Mouse (Mus musculus): Measurements from ENCODE around the gene Kdm4b.

Kdm4b gene

DNA sequence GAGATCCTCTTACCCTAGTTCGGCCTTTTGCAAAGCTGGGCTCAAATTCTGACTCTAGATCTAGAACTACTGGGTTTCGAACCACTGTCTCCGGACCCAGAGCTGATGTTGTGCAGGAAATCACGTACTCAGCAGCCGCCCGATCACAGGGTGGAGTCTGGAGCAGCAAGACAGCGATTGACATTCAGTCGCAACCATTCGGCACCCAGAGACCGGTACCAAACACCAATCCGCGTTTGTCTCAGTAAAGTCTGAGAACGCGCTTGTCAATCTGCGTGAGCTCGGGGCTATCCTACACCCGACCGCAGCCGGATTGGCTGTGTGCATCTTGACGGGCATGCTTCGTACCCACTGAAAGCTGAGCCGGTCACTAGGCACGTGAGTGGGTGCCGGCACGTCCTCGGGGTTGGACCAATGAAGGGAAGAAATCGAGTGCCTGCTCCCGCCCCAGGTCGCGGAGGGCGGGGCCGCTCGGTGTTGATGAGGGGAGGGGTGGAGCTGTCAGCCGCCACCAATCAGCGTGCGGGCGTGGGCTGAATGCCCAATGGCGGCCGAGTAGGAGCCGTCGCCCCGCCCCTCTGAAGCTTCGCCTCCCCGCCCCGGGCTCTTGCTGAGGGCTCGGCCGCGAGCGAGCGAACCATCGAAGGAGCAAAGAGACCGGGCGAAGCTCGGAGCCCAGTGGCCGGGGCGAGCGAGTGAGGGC is at the start of gene Kdm4b:
TSS of gene Kdm4b (plus strand) at position 613 of the 703 bp plus-strand sequence.
- ATAC-seq (ENCODE audit: low TSS enrichment) = peak; percentile 96

DNA sequence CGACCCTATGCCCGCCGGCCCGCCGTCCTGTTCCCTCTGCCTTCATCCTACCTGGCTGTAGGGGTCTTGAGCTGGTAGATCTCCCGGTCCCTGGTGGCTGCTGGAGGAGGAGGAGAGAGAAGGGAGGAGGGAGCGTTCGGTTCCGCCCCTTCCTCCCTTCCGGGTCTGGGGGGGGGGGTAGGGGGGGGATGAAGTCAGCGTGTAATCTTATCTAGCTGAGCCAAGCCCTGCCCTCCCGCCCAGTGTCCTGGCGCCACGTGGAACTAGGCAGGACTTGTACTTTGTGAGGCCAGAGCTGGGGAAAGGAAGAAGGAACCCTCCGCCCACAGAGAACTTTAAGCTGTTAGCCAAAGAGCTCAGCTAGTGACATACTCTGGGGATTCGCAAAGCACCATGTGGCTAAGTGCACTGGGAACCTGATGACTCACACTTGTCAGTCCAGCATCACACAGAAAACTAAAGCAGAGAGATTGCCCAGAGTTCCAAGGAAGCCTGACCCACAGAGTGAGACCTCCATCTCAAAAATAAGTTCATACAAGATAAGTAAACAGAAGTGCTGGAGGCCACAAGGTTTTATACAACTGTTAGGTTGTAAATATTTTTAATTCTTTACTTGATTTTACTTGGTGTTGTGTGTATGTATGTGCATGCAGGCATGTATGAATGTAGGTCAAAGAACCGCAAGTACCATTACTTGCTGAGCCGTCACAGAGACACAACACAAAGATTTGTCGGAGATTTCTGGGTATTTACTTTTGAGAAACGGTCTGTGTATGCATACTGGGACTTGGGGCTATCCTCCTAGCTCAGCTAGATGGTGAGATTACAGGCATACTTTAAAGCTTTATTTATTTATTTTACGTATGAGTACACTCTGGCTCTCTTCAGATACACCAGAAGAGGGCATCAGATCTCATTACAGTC is 49.0 kb upstream of the Kdm4b start, which contains the start of gene Ticam1:
TSS of gene Ticam1 (minus strand) at position 144 of the 924 bp plus-strand sequence.
- peak; percentile 77 for ATAC-seq (ENCODE audit: low TSS enrichment)

DNA sequence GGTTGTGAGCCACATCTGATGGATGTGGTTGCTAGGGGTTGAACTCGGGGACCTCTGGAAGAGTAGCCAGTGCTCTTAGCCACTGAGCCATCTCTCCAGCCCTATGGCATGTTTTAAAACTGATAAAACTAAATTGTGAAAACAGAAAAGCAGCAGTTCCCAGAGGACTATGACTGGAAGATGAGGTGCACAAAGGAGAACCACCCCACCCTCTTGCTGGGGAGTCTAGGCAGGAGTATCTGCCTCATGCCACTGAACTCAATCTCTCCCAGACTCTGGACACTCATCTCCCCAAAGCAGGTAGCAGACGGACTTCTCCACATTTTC is 48.3 kb upstream of the Kdm4b start:
- no peak for ATAC-seq (ENCODE audit: low TSS enrichment)

DNA sequence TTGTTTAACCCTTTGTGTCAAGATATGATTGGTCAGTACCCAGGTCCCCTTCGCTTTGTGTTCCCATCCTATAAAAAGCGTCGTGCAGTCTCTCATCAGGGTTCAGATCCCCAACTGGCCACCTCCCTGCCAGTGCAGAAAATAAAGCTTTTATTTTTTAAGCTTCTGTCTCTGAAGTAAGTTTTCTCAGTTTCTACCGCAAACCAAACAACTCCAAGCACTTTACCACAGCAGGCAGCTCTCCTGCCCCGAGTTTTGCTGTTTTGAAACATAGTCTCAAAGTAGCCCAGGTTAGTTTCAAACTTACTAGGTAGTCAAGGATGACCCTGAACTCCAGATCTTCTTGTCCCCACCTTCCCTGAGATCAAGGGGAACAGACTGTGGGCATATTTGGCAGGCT is 47.5 kb upstream of the Kdm4b start:
- ATAC-seq (ENCODE audit: low TSS enrichment) = no peak

DNA sequence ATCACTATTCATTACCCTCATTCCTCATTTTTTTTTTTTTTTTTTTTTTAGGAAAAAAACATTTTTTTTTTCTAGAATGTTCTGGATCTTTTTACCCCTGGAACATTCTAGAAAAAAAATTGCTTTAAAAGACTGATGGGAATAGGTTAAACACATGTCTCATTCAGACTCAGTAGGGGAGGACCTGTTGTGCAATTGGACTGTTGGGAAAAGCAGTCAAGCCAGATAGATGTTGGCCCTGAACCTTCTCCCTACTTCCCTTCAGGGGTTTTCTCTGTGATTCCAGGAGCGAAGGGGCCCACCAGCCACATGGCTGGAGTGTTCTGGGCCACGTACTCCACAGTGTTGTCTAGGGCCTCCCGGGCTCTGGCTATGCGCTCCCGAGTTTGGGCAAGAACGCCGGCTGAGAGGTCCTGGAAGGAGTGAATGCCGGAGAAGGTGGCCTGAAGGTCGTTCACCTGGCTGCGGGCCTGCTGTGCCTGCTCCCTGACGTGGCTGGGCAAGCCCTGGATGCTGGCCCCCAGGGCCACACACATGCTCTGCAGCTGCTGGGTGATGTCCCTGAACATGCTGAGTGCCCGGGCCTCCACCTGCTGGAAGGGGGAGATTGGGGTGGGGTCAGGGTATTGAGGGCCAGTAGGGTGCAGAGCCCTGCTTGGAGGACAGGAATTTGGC is 46.2 kb upstream of the Kdm4b start:
- ATAC-seq (ENCODE audit: low TSS enrichment) = no peak

DNA sequence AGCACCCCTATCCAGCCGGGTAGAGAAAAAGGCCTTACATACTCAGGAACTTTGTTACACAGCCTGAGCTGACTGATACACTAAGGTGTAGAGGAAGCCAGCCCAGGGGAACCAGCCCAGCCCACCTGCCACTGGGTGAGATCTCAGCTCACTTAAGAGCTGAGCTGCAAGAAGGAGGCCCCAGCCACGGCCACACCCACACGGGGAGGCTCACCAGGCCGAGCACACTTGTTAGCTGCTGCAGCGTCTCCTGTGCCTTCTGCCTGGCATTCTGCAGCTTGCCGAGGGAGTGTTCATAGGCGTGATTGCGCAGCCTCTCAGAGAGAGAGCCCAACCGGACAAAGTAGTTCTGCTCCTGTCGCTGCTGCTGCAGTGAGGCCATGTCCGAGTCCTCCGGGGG is 44.7 kb upstream of the Kdm4b start:
- no peak for ATAC-seq (ENCODE audit: low TSS enrichment)

DNA sequence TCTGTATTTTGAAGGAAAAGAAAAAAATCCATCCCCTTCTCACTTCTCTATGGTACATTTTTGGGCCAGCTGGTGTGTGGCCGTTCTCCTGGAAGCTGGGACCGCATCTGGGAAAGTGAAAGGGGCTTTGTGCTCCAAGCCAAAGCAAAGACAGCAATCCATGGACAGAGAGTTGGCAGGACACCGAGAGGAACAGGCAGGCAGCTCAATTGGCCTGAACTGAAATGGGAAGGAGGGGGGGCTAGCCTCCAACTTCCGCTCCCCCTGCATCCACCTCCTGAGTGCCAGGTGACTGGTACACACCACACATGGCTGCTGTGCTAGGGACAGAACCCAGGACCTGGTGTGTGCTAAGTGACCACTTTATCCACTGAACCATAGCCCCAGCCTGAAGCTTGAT is 43.1 kb upstream of the Kdm4b start:
- ATAC-seq (ENCODE audit: low TSS enrichment) = peak; percentile 38

DNA sequence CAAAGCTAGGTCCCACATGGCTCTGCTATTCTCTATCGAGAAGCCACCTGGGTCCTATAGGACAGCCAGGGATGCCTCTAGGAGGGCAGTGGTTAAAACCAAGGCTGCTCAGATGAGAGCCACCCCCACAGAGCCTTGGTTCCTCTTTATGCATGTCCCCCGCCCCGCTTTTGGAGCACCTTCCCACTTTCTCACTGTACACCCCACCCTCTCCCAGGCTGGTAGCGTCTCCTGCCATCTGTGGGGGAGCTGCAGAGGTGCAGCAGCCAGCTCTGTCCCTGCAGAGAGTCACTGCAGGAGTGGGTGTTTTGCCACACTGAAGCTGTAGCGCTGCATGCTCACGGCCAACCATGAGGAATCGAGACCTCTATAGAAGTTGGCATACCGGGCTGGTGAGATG is 42.5 kb upstream of the Kdm4b start:
- peak; percentile 86 for ATAC-seq (ENCODE audit: low TSS enrichment)

DNA sequence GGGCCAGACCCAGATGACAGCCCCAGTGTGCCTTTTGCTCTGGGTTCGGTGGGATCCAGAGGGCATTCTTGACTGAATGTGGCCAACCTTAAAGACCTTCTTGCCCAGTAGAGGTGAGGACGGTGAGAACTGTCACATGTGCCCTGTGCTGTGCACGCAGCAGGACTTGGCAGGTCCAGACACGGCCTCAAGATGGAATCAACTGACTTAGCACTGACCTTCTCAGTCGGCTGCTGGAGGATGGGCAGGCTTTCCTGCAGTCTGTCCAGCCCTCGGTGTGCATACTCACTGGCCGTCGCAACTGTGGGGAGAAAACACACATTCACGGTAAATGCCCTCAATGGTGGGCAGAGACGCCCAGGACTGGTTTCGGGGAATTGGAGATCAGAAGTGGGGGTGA is 39.9 kb upstream of the Kdm4b start:
- no peak for ATAC-seq (ENCODE audit: low TSS enrichment)

DNA sequence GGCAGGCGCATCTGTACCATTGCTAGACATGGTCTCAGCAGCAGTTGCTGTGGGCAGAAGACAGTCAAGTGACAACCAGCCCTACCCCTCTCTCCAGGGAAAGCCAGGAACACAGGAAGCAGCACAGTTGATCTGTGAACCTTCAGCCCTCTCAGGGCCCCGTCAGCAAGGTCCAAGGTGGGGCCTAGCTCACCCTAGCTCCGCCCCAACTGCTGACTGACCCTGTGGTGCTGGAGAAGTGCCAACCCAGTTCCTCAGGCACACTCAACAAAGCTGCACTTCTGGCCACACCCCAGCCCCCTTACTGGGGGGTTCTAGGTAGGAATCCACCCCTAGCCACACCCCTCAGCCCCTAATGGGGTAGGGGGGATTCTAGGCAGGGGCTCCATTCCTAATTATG is 38.0 kb upstream of the Kdm4b start:
- no peak for ATAC-seq (ENCODE audit: low TSS enrichment)

DNA sequence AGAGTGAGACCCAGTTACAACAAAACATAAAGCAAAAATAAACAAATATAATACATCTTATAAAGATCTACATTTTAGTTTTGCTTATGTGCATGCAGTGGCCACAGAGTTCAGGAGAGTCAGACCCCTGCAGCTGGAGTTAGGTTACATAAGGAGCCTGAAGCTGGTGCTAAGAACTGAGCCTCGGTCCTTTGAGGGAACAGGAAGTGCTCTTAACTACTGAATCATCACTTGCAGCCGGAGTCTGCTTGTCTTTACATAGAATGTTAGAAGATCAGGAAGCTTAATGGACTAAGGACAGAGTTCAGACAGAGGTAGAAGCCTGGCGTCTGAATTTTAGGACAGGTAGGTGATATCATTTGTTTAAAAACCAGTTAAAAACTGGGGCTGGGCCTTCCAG is 37.0 kb upstream of the Kdm4b start:
- no peak for ATAC-seq (ENCODE audit: low TSS enrichment)

DNA sequence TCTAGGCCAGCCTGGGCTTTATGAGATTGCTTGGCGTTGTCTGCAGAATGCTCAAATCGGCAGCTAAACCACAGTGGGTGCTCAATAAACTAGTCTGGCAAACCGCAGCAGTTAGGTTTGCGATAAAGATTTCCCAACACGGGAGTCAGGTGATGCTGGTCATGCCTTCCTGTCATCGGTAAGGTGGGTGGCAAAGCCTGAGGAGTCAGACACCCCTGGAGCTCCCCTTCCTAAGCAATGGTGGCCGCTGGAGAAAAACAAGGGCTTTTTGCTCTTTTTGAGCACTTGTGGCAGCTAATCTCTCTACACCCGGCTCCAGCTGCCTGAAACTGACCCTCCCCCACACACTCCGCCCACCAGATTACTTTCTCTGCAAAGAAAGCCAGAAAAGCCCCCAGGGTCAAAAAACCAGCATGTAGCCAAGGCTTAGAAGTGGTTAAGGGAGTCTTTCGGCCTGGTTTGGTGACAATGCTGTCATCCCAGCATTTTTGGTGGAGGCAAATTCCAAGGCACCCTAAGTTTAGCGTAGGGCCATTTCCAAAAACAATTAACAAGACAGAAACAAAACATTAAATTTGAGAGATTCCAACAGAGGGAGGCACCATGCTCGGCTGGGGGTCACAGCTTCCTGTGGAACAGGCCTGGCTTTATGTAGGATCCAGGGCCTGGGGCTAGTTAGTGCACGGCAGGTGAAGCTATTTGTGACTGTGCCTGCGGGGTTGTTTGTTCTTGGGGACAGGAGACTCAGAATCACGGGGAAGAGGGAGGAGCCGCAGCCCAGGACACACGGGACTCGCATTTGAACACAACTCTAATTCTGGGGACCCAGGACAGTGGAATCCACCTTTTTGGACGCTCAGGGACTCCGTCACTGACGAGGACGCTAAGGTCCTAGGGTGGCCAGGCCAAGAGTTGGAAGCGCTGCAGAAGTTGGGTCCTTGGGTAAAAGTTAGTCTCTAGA is 36.2 kb upstream of the Kdm4b start:
- ATAC-seq (ENCODE audit: low TSS enrichment) = no peak

DNA sequence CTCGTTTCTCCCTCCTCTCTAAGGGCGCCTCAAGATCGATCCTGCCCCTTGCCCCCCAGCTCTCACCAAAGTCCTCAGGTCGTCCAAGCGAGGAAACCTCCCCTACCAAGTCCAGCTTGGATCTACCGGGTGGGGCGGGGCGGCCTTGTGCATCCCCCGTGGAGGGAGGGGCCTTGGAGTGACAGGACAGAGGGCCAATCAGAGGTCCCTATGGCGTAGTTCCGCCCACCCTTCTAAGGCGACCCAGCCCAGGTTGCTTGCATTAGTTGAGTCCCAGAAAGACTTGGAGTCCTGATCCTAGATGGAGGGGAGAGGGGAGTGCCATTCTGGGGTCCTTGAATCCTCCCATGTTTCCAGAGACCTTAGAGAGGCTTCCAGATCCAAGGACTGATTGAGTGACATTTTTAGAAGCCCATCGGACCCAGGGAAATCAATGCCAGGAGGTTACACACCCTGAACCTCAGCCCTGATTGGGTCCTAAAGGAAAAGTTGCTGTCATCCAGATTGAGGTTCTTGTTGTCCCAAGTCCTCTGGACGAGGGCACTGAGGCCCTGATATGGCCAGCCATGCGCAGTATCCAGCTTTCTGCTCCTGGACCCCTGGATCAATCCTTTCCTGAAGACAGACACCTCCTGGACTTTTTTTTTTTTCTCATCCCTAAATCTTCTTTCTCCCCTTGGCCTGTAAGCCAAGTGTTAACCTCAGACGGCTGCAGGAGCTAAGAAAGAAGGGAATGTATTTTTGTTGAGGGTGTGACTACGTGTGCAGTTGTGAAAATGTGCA is 35.3 kb upstream of the Kdm4b start:
- 0 out of 2 replicates have a peak, but pooled peaks have one; percentile 21 for ATAC-seq (ENCODE audit: low TSS enrichment)

DNA sequence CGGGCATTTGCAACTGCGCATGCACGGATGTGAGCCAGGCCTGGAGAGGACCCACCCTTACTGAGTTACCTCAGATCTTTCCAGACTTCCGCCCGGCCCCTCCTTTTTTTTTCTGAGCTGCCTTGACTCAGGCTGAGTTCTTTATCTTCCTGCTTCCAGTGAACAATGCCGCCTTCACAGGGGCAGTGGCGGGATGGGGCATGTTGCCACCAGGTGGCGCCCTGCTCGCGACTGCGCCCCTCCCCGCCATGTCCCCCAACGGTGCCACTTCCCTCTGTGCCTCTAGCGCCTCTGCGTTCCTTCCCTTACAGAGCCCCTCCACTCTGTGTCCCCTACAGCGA is 34.7 kb upstream of the Kdm4b start:
- peak; percentile 58 for ATAC-seq (ENCODE audit: low TSS enrichment)

DNA sequence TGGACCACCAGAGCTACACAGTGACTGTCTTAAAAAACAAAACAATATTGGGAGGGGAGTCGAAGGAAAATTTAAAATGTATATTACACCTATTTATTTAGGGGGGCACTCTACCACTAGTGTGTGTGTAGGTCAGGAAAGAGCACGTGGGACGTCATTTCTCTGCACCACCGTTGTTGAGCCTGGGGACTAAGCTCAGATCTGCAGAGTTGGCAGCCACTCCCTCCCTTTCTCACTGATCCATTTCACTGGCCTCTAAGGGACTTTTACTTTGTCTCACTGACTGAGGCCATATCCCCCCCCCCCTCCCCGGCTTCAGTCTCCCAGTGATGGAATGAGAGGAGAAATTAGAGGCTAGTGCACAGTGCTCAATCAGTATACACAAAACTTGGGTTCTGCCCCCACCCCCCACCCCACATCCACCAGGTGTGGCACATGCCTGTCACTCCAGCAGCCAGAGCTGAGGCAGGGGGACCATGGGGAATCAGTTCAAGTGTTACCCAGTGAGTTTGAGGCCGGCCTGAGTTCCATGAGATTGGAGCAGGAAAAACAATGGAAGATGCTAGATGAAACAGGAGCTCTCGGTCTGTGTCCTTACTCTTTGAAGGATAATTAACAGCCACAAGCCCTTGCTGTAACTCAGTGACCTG is 33.9 kb upstream of the Kdm4b start:
- no peak for ATAC-seq (ENCODE audit: low TSS enrichment)

DNA sequence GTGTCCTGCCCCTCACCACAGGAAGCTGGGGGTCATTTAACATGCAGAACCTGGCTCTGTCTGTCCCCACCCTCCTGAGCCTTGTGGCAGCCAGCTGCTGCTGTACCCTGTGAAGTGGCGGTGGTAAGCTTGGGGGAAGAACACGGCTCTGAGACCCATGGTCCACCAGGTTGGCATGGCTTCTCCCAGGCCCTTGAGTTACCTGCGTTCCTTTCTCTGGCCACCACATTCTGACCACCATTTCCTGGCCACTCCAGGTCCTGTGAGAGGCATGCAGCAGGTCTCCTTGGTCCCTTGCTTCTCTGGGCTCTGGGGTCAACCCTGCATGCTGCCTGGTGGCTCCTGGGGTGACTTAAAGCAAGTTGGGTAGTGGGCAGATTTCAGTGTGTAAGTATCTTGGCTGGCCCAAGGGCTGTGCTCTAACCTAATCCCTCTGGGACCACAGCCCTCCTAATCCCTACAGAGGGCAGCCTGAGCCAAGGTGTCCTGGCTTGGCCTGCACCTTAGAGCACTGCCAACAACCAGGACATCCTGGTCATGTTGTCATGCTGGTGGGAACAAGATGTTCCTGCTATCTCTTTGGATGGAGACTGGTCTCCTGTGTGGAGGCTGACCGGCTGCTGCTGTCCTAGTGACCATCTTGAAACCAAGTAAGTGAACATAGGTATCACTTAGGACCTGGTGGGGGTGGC is 33.2 kb upstream of the Kdm4b start, which contains the start of gene Plin3:
TSS of gene Plin3 (minus strand) at position 343 of the 692 bp plus-strand sequence.
- no peak for ATAC-seq (ENCODE audit: low TSS enrichment)

DNA sequence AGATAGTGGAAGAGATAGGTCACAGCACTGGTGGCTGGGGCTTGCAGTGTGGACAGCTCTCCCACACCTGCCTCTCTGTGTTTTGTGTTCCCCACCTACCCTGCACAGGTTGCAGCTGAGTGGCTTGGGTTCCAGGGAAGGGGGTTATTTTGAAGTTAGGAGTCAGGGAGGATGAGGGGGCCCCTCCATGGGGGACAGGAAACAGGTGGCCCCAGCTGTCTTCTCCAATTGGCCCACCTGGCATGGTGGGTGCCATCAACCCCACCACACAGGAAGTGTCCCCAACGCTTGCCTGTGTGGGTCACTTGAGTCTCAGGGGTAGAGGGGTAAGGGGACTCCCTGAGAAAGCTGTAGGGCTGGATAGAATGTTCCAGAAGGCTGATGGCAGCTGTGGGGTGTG is 32.6 kb upstream of the Kdm4b start:
- no peak for ATAC-seq (ENCODE audit: low TSS enrichment)

DNA sequence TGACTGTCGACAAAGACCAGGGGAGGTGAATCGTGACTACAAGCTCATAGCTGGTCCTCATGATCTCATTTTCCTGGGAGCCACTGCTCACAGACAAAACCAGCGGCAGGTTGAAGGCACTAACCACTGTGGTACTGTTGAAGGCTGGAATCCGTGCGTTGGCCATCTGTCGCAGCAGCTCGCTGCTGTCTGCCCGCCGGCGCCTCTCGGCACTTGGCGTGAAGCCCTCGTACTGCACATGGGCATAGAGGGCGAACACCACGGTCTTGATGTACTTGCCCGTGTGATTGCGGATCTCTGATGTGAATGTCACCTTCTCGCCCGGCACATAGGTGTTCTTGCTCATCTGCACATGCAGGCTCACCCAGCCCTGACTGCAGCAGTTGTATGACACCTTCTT is 31.6 kb upstream of the Kdm4b start:
- no peak for ATAC-seq (ENCODE audit: low TSS enrichment)

DNA sequence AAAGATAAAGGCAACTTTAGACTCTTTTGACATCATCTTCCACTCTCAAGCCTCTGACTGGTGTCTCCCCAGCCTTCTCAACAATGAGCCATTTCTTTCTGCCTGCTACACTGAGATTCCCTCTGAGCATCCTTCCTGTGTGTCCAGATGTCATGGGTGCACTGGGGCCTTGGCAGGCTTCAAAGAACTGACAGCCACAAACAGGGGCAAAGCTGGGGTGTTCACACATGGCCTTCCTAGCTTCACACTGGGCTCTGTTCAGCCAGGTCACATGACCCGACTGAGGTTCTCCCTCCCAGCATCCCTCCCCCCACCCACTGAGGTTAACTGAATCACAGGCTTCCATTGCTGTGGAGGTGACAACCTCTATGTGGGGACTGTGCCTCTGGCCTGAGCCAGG is 29.7 kb upstream of the Kdm4b start:
- ATAC-seq (ENCODE audit: low TSS enrichment) = no peak

DNA sequence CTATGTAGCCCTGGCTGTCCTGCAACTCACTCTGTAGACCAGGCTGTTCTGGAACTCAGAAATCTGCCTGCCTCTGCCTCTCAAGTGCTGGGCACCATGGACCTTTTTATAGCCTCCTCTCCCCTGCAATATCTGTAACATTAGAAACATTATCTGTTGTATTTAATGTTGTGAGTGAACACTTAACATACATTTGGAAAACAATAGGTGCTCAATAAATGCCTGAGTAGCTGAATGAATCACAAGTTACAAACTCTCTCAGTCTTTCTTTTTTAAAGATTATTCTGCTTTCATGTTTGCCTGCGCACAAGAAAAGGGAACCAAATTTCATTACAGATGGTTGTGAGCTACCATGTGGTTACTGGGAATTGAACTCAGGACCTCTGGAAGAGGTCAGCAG is 27.6 kb upstream of the Kdm4b start:
- no peak for ATAC-seq (ENCODE audit: low TSS enrichment)

All from frontal cortex, adult (tissue).